Mouse (Mus musculus): ENCODE measurements at regions not wholly inside any gene's neighbourhood (a gene's known extent, or its start where the extent isn't known, plus 50 kb on each side); places are given as distances from the start of the nearest gene placed in this dataset.
"Not testable (repeated sequence)": the region's sequence is repeated elsewhere in the genome, so short reads cannot be mapped to it uniquely, and the experiment has no call there.

- ATAC-seq: no peak
- Histone ChIP-seq H3K4me1 (replicated peaks) (0 out of 2 replicates have a peak, but pooled peaks cover 8% of the 10 kb centered on the region), H3K27me3 (peaks cover 24% of the 10 kb centered on the region), H3K36me3 (no peaks in the 10 kb centered on the region), H3K9me3 (no peaks in the 10 kb centered on the region), H3K4me3 (replicated peaks) (no peak overlapping the region), H3K9ac (replicated peaks) (no peak overlapping the region), H3K27ac (no peak overlapping the region), H3K4me2 (replicated peaks) (0 out of 2 replicates have a peak overlapping the region, but pooled peaks have one; percentile 9)
- 30% methylated on average over 18 of the region's 18 CpGs for WGBS
These were observed 204.4 kb downstream of the Msrb3 start for GRCm38 (mm10) chr10:120694472-120694871.

GRCm38 (mm10) chr10:120691451-120691850 is 207.4 kb downstream of the Msrb3 start:
- H3K4me2 ChIP-seq (replicated peaks): no peak overlapping the region
- no peak overlapping the region for H3K9ac ChIP-seq (replicated peaks)
- H3K36me3 ChIP-seq: no peaks in the 10 kb centered on the region
- WGBS: 75% methylated on average over 3 of the region's 3 CpGs
- H3K9me3 ChIP-seq: no peaks in the 10 kb centered on the region
- ATAC-seq: no peak
- 0 out of 2 replicates have a peak, but pooled peaks cover 5% of the 10 kb centered on the region for H3K4me1 ChIP-seq (replicated peaks)
- no peak overlapping the region for H3K27ac ChIP-seq
- H3K4me3 ChIP-seq (replicated peaks): no peak overlapping the region
- H3K27me3 ChIP-seq: peaks cover 22% of the 10 kb centered on the region

GRCm38 (mm10) chr10:120686123-120686522 is 209.9 kb upstream of the Hmga2 start:
- WGBS: 80% methylated on average over 10 of the region's 10 CpGs
- H3K4me1 ChIP-seq (replicated peaks): no peaks in the 10 kb centered on the region
- H3K4me3 ChIP-seq (replicated peaks): no peak overlapping the region
- no peaks in the 10 kb centered on the region for H3K9me3 ChIP-seq
- H3K27ac ChIP-seq: no peak overlapping the region
- 0 out of 2 replicates have a peak, but pooled peaks cover 3% of the 10 kb centered on the region for H3K27me3 ChIP-seq
- ATAC-seq: no peak
- no peaks in the 10 kb centered on the region for H3K36me3 ChIP-seq
- no peak overlapping the region for H3K4me2 ChIP-seq (replicated peaks)
- H3K9ac ChIP-seq (replicated peaks): no peak overlapping the region

GRCm38 (mm10) chr10:120682021-120682420 is 205.8 kb upstream of the Hmga2 start:
- no peak overlapping the region for H3K4me3 ChIP-seq (replicated peaks)

GRCm38 (mm10) chr10:120679982-120680381 is 203.7 kb upstream of the Hmga2 start:
- no peak overlapping the region for H3K27ac ChIP-seq
- no peak overlapping the region for H3K4me3 ChIP-seq (replicated peaks)
- H3K4me1 ChIP-seq (replicated peaks): no peaks in the 10 kb centered on the region
- H3K9me3 ChIP-seq: no peaks in the 10 kb centered on the region
- 68% methylated on average over 6 of the region's 6 CpGs for WGBS
- no peak overlapping the region for H3K9ac ChIP-seq (replicated peaks)
- no peak for ATAC-seq
- no peak overlapping the region for H3K4me2 ChIP-seq (replicated peaks)
- peaks cover 3% of the 10 kb centered on the region; the same call in 1 of the 2 replicates for H3K27me3 ChIP-seq
- no peaks in the 10 kb centered on the region for H3K36me3 ChIP-seq

More at GRCm38 (mm10) chr10:120682021-120682420, 205.8 kb upstream of the Hmga2 start:
- no peak overlapping the region for H3K4me2 ChIP-seq (replicated peaks)
- no peak overlapping the region for H3K27ac ChIP-seq
- no peaks in the 10 kb centered on the region for H3K9me3 ChIP-seq
- H3K4me1 ChIP-seq (replicated peaks): no peaks in the 10 kb centered on the region
- H3K9ac ChIP-seq (replicated peaks): no peak overlapping the region
- no peaks in the 10 kb centered on the region for H3K36me3 ChIP-seq
- no peak for ATAC-seq
- WGBS: 88% methylated on average over 10 of the region's 10 CpGs
- H3K27me3 ChIP-seq: no peaks in the 10 kb centered on the region

- Histone ChIP-seq H3K36me3 (no peaks in the 10 kb centered on the region), H3K4me3 (replicated peaks) (no peak overlapping the region), H3K9me3 (no peaks in the 10 kb centered on the region), H3K27me3 (peaks cover 3% of the 10 kb centered on the region; the same call in 1 of the 2 replicates), H3K4me2 (replicated peaks) (no peak overlapping the region), H3K27ac (no peak overlapping the region), H3K9ac (replicated peaks) (no peak overlapping the region), H3K4me1 (replicated peaks) (peaks cover 6% of the 10 kb centered on the region; the same call in 1 of the 2 replicates)
- 87% methylated on average over 8 of the region's 8 CpGs for WGBS
- ATAC-seq: no peak
These were observed 202.0 kb upstream of the Hmga2 start for GRCm38 (mm10) chr10:120678277-120678676.

- Histone ChIP-seq H3K9me3 (no peaks in the 10 kb centered on the region), H3K4me3 (replicated peaks) (no peak overlapping the region), H3K4me1 (replicated peaks) (peaks cover 6% of the 10 kb centered on the region; the same call in 1 of the 2 replicates), H3K9ac (replicated peaks) (no peak overlapping the region), H3K27ac (no peak overlapping the region), H3K27me3 (peaks cover 3% of the 10 kb centered on the region; the same call in 1 of the 2 replicates), H3K4me2 (replicated peaks) (no peak overlapping the region), H3K36me3 (no peaks in the 10 kb centered on the region)
- WGBS: 90% methylated on average over 4 of the region's 4 CpGs
- no peak for ATAC-seq
These were observed 199.1 kb upstream of the Hmga2 start for GRCm38 (mm10) chr10:120675369-120675768.

- H3K27me3 ChIP-seq: peaks cover 3% of the 10 kb centered on the region; the same call in 1 of the 2 replicates
- H3K9me3 ChIP-seq: no peaks in the 10 kb centered on the region
- ATAC-seq: no peak
- no peaks in the 10 kb centered on the region for H3K36me3 ChIP-seq
- H3K9ac ChIP-seq (replicated peaks): no peak overlapping the region
- H3K4me3 ChIP-seq (replicated peaks): no peak overlapping the region
- no peak overlapping the region for H3K27ac ChIP-seq
- WGBS: 39% methylated on average over 10 of the region's 10 CpGs
- H3K4me1 ChIP-seq (replicated peaks): peaks cover 6% of the 10 kb centered on the region; the same call in 1 of the 2 replicates
- no peak overlapping the region for H3K4me2 ChIP-seq (replicated peaks)
These were observed 198.2 kb upstream of the Hmga2 start for GRCm38 (mm10) chr10:120674321-120675045.

GRCm38 (mm10) chr10:120667678-120668031 is 191.4 kb upstream of the Hmga2 start:
- not testable (repeated sequence) for H3K27me3 ChIP-seq; H3K9ac ChIP-seq (replicated peaks); H3K36me3 ChIP-seq; H3K4me2 ChIP-seq (replicated peaks); H3K4me1 ChIP-seq (replicated peaks); H3K9me3 ChIP-seq; H3K27ac ChIP-seq; ATAC-seq; H3K4me3 ChIP-seq (replicated peaks)
- 94% methylated on average over 7 of the region's 7 CpGs for WGBS

- H3K4me1 ChIP-seq (replicated peaks): no peaks in the 10 kb centered on the region
- no peak overlapping the region for H3K4me3 ChIP-seq (replicated peaks)
- no peak overlapping the region for H3K27ac ChIP-seq
- no peak overlapping the region for H3K4me2 ChIP-seq (replicated peaks)
- H3K27me3 ChIP-seq: no peaks in the 10 kb centered on the region
- H3K9me3 ChIP-seq: no peaks in the 10 kb centered on the region
- no peak overlapping the region for H3K9ac ChIP-seq (replicated peaks)
- no peak for ATAC-seq
- H3K36me3 ChIP-seq: no peaks in the 10 kb centered on the region
- WGBS: 58% methylated on average over 12 of the region's 12 CpGs
These were observed 190.9 kb upstream of the Hmga2 start for GRCm38 (mm10) chr10:120666985-120667677.

- no peak overlapping the region for H3K4me3 ChIP-seq (replicated peaks)
- H3K4me1 ChIP-seq (replicated peaks): no peaks in the 10 kb centered on the region
- H3K36me3 ChIP-seq: no peaks in the 10 kb centered on the region
- H3K9ac ChIP-seq (replicated peaks): no peak overlapping the region
- H3K27me3 ChIP-seq: no peaks in the 10 kb centered on the region
- H3K4me2 ChIP-seq (replicated peaks): no peak overlapping the region
- no peaks in the 10 kb centered on the region for H3K9me3 ChIP-seq
- H3K27ac ChIP-seq: no peak overlapping the region
- WGBS: 90% methylated on average over 7 of the region's 7 CpGs
- no peak for ATAC-seq
These were observed 190.1 kb upstream of the Hmga2 start for GRCm38 (mm10) chr10:120666202-120666860.

GRCm38 (mm10) chr10:120665670-120666069 is 189.4 kb upstream of the Hmga2 start:
- Histone ChIP-seq H3K4me3 (replicated peaks) (no peak overlapping the region), H3K4me2 (replicated peaks) (no peak overlapping the region), H3K27ac (no peak overlapping the region), H3K27me3 (no peaks in the 10 kb centered on the region), H3K4me1 (replicated peaks) (peaks cover 3% of the 10 kb centered on the region; the same call in 1 of the 2 replicates), H3K9ac (replicated peaks) (no peak overlapping the region), H3K36me3 (no peaks in the 10 kb centered on the region), H3K9me3 (no peaks in the 10 kb centered on the region)
- 79% methylated on average over 5 of the region's 5 CpGs for WGBS
- ATAC-seq: no peak

Data from midbrain, embryonic 13.5 days (tissue).